Mouse (Mus musculus) MEL (cell line): ENCODE measurements around the gene Erbb4. TPM values are rescaled to one million over a fixed set of nuclear protein-coding genes. Genes with fewer than 3 reads are reported as not detected.

Experiments
- DNase-seq: peaks from one replicate; pipeline ENCODE4 v3.0.0; 2011; ENCODE audit warnings: low read depth, low spot score
- H3K27ac ChIP-seq: 2 replicates; pipeline ENCODE4 v1.5.1; 2012; ENCODE audit warnings: low read depth, mild to moderate bottlenecking, control low read depth, low read length, moderate library complexity; ENCODE audit not compliant: control insufficient read depth
- H3K27me3 ChIP-seq, 2 experiments: fragments of 150-350 bp in 1 of 2; sonication (generic) in 1 of 2; 2 replicates each; pipeline ENCODE4 v1.6.1; 2012; ENCODE audit warnings: low read length in 2 of 2, mild to moderate bottlenecking in 2 of 2, improper control_type of control experiment in 1 of 2, moderate library complexity in 1 of 2; ENCODE audit not compliant: insufficient read depth in 2 of 2, control insufficient read depth in 1 of 2
- H3K36me3 ChIP-seq, 2 experiments: 2 replicates each; pipeline ENCODE4 v1.6.1; 2012 to 2014; ENCODE audit warnings: low read length in 2 of 2, improper control_type of control experiment in 1 of 2, inconsistent platforms in 1 of 2, mild to moderate bottlenecking in 1 of 2; ENCODE audit not compliant: insufficient read depth in 2 of 2, control insufficient read depth in 1 of 2
- H3K4me1 ChIP-seq, 2 experiments: fragments of 150-350 bp in 1 of 2; sonication (generic) in 1 of 2; 2 replicates each; pipeline ENCODE4 v1.6.1; 2012; ENCODE audit warnings: low read length in 2 of 2, improper control_type of control experiment in 1 of 2, mild to moderate bottlenecking in 1 of 2; ENCODE audit not compliant: insufficient read depth in 2 of 2, control insufficient read depth in 1 of 2
- H3K4me3 ChIP-seq, 2 experiments: fragments of 150-350 bp in 1 of 2; sonication (generic) in 1 of 2; 2 replicates each; pipeline ENCODE4 v1.5.1; 2012; ENCODE audit warnings: low read depth in 2 of 2, low read length in 2 of 2, mild to moderate bottlenecking in 2 of 2, moderate library complexity in 2 of 2, control low read depth in 1 of 2, improper control_type of control experiment in 1 of 2; ENCODE audit not compliant: control insufficient read depth in 1 of 2, insufficient read depth in 1 of 2
- H3K79me2 ChIP-seq: 2 replicates; pipeline ENCODE4 v1.6.1; 2012; ENCODE audit warnings: mild to moderate bottlenecking, low read length, moderate library complexity; ENCODE audit not compliant: control insufficient read depth, poor library complexity, insufficient read depth
- H3K9ac ChIP-seq: 2 replicates; pipeline ENCODE4 v1.6.1; 2012; ENCODE audit warnings: low read depth, mild to moderate bottlenecking, control low read depth, low read length, moderate library complexity; ENCODE audit not compliant: control insufficient read depth, poor library complexity, severe bottlenecking
- H3K9me3 ChIP-seq: fragments of 150-350 bp; sonication (generic); replicated peaks from 2 replicates; pipeline ENCODE4 v1.6.1; 2012; ENCODE audit warnings: mild to moderate bottlenecking, low read length, improper control_type of control experiment, moderate library complexity; ENCODE audit not compliant: insufficient read depth
- CHD2 ChIP-seq: IDR thresholded peaks from 2 replicates; pipeline ENCODE4 v1.6.1; 2011; ENCODE audit warnings: low read length, improper control_type of control experiment
- E2F4 ChIP-seq: IDR thresholded peaks from 2 replicates; pipeline ENCODE4 v1.6.1; 2011; ENCODE audit warnings: low read depth, low read length, improper control_type of control experiment, borderline replicate concordance
- EP300 ChIP-seq, 2 experiments: IDR thresholded peaks; 2 replicates each; pipeline ENCODE4 v1.6.1; 2011; ENCODE audit warnings: improper control_type of control experiment in 2 of 2, low read length in 2 of 2, low read depth in 1 of 2, mild to moderate bottlenecking in 1 of 2
- ETS1 ChIP-seq: IDR thresholded peaks from 2 replicates; pipeline ENCODE4 v1.6.1; 2012; ENCODE audit warnings: low read depth, mild to moderate bottlenecking, inconsistent platforms, low read length, improper control_type of control experiment, moderate library complexity
- GABPA ChIP-seq: IDR thresholded peaks from 2 replicates; pipeline ENCODE4 v1.6.1; 2012; ENCODE audit warnings: low read depth, mild to moderate bottlenecking, inconsistent platforms, low read length, improper control_type of control experiment, moderate library complexity
- JUND ChIP-seq: IDR thresholded peaks from 2 replicates; pipeline ENCODE4 v1.6.1; 2011; ENCODE audit warnings: low read depth, mild to moderate bottlenecking, improper control_type of control experiment, low read length
- KAT2A ChIP-seq: conservative IDR thresholded peaks from 2 replicates; pipeline ENCODE4 v1.6.1; 2012; ENCODE audit warnings: low read depth, low read length, improper control_type of control experiment, inconsistent platforms
- MAFK ChIP-seq: IDR thresholded peaks from 2 replicates; pipeline ENCODE4 v1.6.1; 2011; ENCODE audit warnings: low read depth, mild to moderate bottlenecking, low read length, improper control_type of control experiment, borderline replicate concordance
- MAX ChIP-seq: IDR thresholded peaks from 2 replicates; pipeline ENCODE4 v1.6.1; 2011; ENCODE audit warnings: low read length, improper control_type of control experiment
- MEF2A ChIP-seq: IDR thresholded peaks from 2 replicates; pipeline ENCODE4 v1.6.1; 2014; ENCODE audit warnings: low read depth, mild to moderate bottlenecking, inconsistent platforms, low read length, improper control_type of control experiment; ENCODE audit not compliant: poor library complexity, insufficient replicate concordance, severe bottlenecking; ENCODE audit errors: extremely low read depth
- MXI1 ChIP-seq: IDR thresholded peaks from 2 replicates; pipeline ENCODE4 v1.6.1; 2011; ENCODE audit warnings: mild to moderate bottlenecking, low read depth, low read length, improper control_type of control experiment
- MYB ChIP-seq: IDR thresholded peaks from 2 replicates; pipeline ENCODE4 v1.6.1; 2011; ENCODE audit warnings: mild to moderate bottlenecking, low read depth, low read length, improper control_type of control experiment
- MYC ChIP-seq: IDR thresholded peaks from 2 replicates; pipeline ENCODE4 v1.6.1; 2011; ENCODE audit warnings: low read depth, mild to moderate bottlenecking, low read length, improper control_type of control experiment, moderate library complexity
- NELFE ChIP-seq: IDR thresholded peaks from 2 replicates; pipeline ENCODE4 v1.6.1; 2011; ENCODE audit warnings: low read depth, low read length, improper control_type of control experiment
- NRF1 ChIP-seq: IDR thresholded peaks from 2 replicates; pipeline ENCODE4 v1.6.1; 2014; ENCODE audit warnings: low read depth, mild to moderate bottlenecking, inconsistent platforms, low read length, improper control_type of control experiment, moderate library complexity; ENCODE audit not compliant: poor library complexity, insufficient read depth, severe bottlenecking
- POLR2A ChIP-seq, 2 experiments: IDR thresholded peaks; 2 replicates each; pipeline ENCODE4 v1.6.1; 2011 to 2012; ENCODE audit warnings: low read length in 2 of 2, mild to moderate bottlenecking in 2 of 2, control low read depth in 1 of 2, improper control_type of control experiment in 1 of 2, low read depth in 1 of 2, moderate library complexity in 1 of 2; ENCODE audit not compliant: control insufficient read depth in 1 of 2, insufficient read depth in 1 of 2, poor library complexity in 1 of 2
- POLR2AphosphoS2 ChIP-seq: IDR thresholded peaks from 2 replicates; pipeline ENCODE4 v1.6.1; 2011; ENCODE audit warnings: low read length, improper control_type of control experiment
- SIN3A ChIP-seq: IDR thresholded peaks from 2 replicates; pipeline ENCODE4 v1.6.1; 2012; ENCODE audit warnings: low read length, improper control_type of control experiment, inconsistent platforms
- SMC3 ChIP-seq: IDR thresholded peaks from 2 replicates; pipeline ENCODE4 v1.6.1; 2011; ENCODE audit warnings: low read depth, low read length, improper control_type of control experiment
- TAL1 ChIP-seq: IDR thresholded peaks from 2 replicates; pipeline ENCODE4 v1.6.1; 2012; ENCODE audit warnings: mild to moderate bottlenecking, inconsistent platforms, low read length, moderate library complexity, mixed read lengths
- TCF12 ChIP-seq: IDR thresholded peaks from 2 replicates; pipeline ENCODE4 v1.6.1; 2014; ENCODE audit warnings: low read depth, mild to moderate bottlenecking, inconsistent platforms, low read length, improper control_type of control experiment, moderate library complexity
- UBTF ChIP-seq: IDR thresholded peaks from 2 replicates; pipeline ENCODE4 v1.6.1; 2012; ENCODE audit warnings: low read depth, mild to moderate bottlenecking, inconsistent platforms, low read length, improper control_type of control experiment, moderate library complexity, borderline replicate concordance; ENCODE audit not compliant: insufficient read depth
- ZC3H11A ChIP-seq: IDR thresholded peaks from 2 replicates; pipeline ENCODE4 v1.6.1; 2012; ENCODE audit warnings: low read depth, mild to moderate bottlenecking, inconsistent platforms, low read length, improper control_type of control experiment
- ZKSCAN1 ChIP-seq: IDR thresholded peaks from 2 replicates; pipeline ENCODE4 v1.6.1; 2012; ENCODE audit warnings: low read depth, mild to moderate bottlenecking, inconsistent platforms, low read length, improper control_type of control experiment, moderate library complexity
- ZMIZ1 ChIP-seq: IDR thresholded peaks from 2 replicates; pipeline ENCODE4 v1.6.1; 2012; ENCODE audit warnings: low read depth, mild to moderate bottlenecking, inconsistent platforms, low read length, improper control_type of control experiment, moderate library complexity
- ZNF384 ChIP-seq: IDR thresholded peaks from 2 replicates; pipeline ENCODE4 v1.6.1; 2012; ENCODE audit warnings: low read depth, mild to moderate bottlenecking, inconsistent platforms, low read length, improper control_type of control experiment
- polyA plus RNA-seq, 2 experiments: library from polyadenylated mRNA; stranded (reverse) in 1 of 2; unstranded in 1 of 2; fragments of >175 nt in 1 of 2; fragments of >200 nt in 1 of 2; gene quantifications; 2 replicates each; pipeline versions ENCODE4 v1.2.1 to v1.2.4; 2012; ENCODE audit warnings: low replicate concordance in 2 of 2, low read depth in 1 of 2; ENCODE audit not compliant: insufficient read length in 2 of 2, insufficient read depth in 1 of 2, missing spikeins in 1 of 2
- total RNA-seq: library from RNA; depleted of rRNA; stranded (reverse); fragments of 300-350 nt; gene quantifications from 2 replicates; pipeline ENCODE4 v1.2.3, GENCODE M21; 2012

The Erbb4 gene
- total and polyA plus RNA-seq, 3 experiments: not detected

DNA sequence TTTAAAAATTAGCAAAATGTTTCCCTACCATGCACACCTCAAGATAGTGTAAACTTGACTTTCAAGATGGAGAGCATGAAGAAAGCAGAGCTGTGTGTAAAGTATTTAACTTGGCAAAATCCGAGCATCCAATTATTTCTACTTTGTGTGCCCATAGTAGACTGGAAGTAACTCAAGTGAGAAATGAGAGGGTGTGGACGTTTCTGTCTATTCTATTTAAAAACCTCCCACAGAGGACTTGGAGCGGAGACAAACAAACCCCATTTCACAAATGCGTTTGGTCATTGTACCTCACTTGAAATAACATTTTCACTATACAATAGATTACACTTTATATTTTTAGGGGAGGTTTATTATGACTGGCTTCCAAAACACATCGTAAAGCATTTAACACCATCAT lies 832.0 kb downstream of the Erbb4 start:
- no peaks in the 10 kb centered on the region for H3K36me3 ChIP-seq
- H3K4me3 ChIP-seq: no peak overlapping the region
- no peaks in the 10 kb centered on the region for H3K9me3 ChIP-seq
- no peak for DNase-seq
- no peak overlapping the region for H3K27ac ChIP-seq
- H3K4me1 ChIP-seq: no peaks in the 10 kb centered on the region
- H3K9ac ChIP-seq: no peak overlapping the region
- H3K79me2 ChIP-seq: no peaks in the 10 kb centered on the region
- TF ChIP-seq POLR2AphosphoS2 (no peak), ZKSCAN1 (no peak), TAL1 (no peak), TCF12 (no peak), POLR2A (IDR thresholded peaks at IDR 0.05; ENCODE audit: control insufficient read depth in 1 of 2, insufficient read depth in 1 of 2, low read depth in 1 of 2, low read length in 2 of 2, poor library complexity in 1 of 2) (no peak), JUND (no peak), MEF2A (no peak), MAX (no peak)
- no peaks in the 10 kb centered on the region for H3K27me3 ChIP-seq

DNA sequence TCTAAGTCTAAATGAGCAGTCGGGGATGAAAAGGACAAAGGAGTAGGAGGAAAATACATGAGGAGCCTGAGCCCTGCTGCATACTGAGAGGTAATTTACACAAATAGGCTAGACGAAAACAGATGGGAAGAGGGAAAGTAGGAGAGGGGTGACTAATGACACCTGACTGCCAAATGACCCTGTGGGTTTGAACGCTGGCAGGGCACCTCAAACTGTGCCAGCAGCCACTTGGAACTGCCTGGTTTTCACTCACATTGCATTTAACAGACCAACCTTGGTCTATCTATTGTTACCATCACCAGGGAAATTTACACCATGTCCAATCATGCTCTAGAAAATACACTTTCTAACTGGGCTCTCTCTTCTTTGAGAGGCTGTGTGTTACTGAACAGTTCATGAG lies 929.3 kb downstream of the Erbb4 start:
- Histone ChIP-seq H3K36me3 (no peaks in the 10 kb centered on the region), H3K4me1 (no peaks in the 10 kb centered on the region), H3K79me2 (no peaks in the 10 kb centered on the region), H3K27me3 (no peaks in the 10 kb centered on the region), H3K9ac (no peak overlapping the region), H3K9me3 (no peaks in the 10 kb centered on the region), H3K27ac (no peak overlapping the region), H3K4me3 (no peak overlapping the region)
- TF ChIP-seq GABPA: no peak
- TF ChIP-seq EP300 (IDR thresholded peaks at IDR 0.05; ENCODE audit: low read depth in 1 of 2, low read length in 2 of 2): no peak
- no peak for TF ChIP-seq SMC3
- no peak for TF ChIP-seq ZC3H11A
- no peak for TF ChIP-seq ZNF384
- no peak for DNase-seq

DNA sequence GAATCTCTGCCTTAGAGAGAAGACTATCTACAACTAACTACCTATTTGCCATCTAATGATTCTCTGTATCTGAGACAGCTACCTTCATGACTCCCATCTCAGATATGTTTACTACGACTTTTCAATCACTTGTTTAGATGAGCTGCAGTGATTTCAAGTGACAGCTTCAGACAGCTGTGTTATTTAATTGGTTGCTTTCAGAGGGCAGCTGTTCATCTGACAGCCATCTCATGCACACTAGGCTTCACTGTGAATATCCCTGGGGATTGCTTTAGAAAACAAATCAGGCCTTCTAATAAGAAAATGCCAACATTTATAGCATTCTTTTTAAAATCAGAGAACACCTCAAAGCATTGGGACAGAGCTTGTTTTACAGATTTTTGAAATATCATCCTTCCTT lies 952.6 kb downstream of the Erbb4 start:
- Histone ChIP-seq H3K27ac (no peak overlapping the region), H3K4me3 (no peak overlapping the region), H3K79me2 (no peaks in the 10 kb centered on the region), H3K9ac (no peak overlapping the region), H3K9me3 (no peaks in the 10 kb centered on the region), H3K36me3 (no peaks in the 10 kb centered on the region), H3K27me3 (no peaks in the 10 kb centered on the region), H3K4me1 (no peaks in the 10 kb centered on the region)
- TF ChIP-seq CHD2 (no peak), KAT2A (no peak), MXI1 (no peak), E2F4 (no peak), NELFE (no peak), POLR2A (IDR thresholded peaks at IDR 0.05; ENCODE audit: control insufficient read depth in 1 of 2, insufficient read depth in 1 of 2, low read depth in 1 of 2, low read length in 2 of 2, poor library complexity in 1 of 2) (no peak), NRF1 (no peak), MAX (no peak), ZNF384 (no peak), EP300 (IDR thresholded peaks at IDR 0.05; ENCODE audit: low read depth in 1 of 2, low read length in 2 of 2) (no peak), MAFK (no peak), MYC (no peak), UBTF (no peak), MEF2A (no peak), SIN3A (no peak), ETS1 (no peak), MYB (no peak), ZMIZ1 (no peak)
- no peak for DNase-seq
